Mouse (Mus musculus): Measurements from ENCODE around the gene Cbx7.

- TF ChIP-seq POLR2A (IDR thresholded peaks at IDR 0.05; ENCODE audit: low read depth, low read length) (no peak), CTCF (IDR thresholded peaks at IDR 0.05; ENCODE audit: extremely low read depth, insufficient read depth, insufficient read length, insufficient replicate concordance) (no peak)
Observed at GRCm38 (mm10) chr15:80019625-80020024, 48.7 kb upstream of the Cbx7 start.

Data from spleen, adult 2 months (tissue).